In the genomic region with DNA sequence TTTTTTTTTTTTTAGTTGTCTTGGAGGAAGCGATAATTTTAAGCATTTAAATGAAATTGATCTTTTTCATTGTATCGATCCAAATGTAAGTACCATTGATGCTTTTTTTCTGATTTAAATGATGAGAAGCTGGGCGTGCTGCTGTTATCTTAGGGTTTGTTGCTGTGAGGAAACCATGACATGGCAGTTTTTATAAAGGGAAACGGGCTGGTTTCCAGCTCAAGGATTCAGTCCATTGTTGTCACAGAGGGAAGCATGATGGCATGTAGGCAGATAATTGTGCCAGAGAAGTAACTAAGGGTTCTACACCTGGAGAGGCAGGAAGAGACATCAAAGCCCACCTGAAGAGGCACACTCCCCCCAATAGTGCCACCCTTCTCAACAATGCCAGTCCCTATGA, we compare ENCODE assay signal across 22 mouse cellular contexts. TPM values are rescaled to one million over a fixed set of nuclear protein-coding genes. Genes with fewer than 3 reads are reported as not detected.
DNase-seq lines count a peak whose midpoint lies in the region; ATAC-seq and TF ChIP-seq lines count a peak whose summit lies in the region.
"Had no signal": no experiment of that assay in that cellular context is flagged by ENCODE, and none has a peak within 500 bp of the region (broad histone marks: within the 10 kb centered on the region; RNA-seq: fewer than 3 reads in every experiment).

No protein-coding gene starts in this region.

- H3K36me3 ChIP-seq in liver, postnatal 0 days (replicated peaks; ENCODE audit: insufficient read depth, low read length): peaks cover 45% of the 10 kb centered on the region
- peaks cover 49 to 50% of the 10 kb centered on the region in 2 experiments for H3K36me3 ChIP-seq in MEL (ENCODE audit: control insufficient read depth in 1 of 2, insufficient read depth in 2 of 2, low read length in 2 of 2)
- H3K36me3 ChIP-seq in liver, embryonic 13.5 days: peaks cover 72% of the 10 kb centered on the region
- peaks cover 24% of the 10 kb centered on the region for H3K36me3 ChIP-seq in intestine, embryonic 16.5 days (ENCODE audit: control insufficient read depth, insufficient read depth, low read length)

- H3K4me2 ChIP-seq in liver, postnatal 0 days (ENCODE audit: low read depth, low read length): no peak overlapping the region
- H3K4me2 ChIP-seq in liver, embryonic 13.5 days: 0 out of 2 replicates have a peak overlapping the region, but pooled peaks have one; percentile 17
- H3K4me2 ChIP-seq in intestine, embryonic 16.5 days (ENCODE audit: low read depth, low read length): no peak overlapping the region
- H3K4me2 ChIP-seq: embryonic facial prominence, embryonic 13.5 days; forebrain, embryonic 15.5 days; hindbrain, embryonic 12.5 days; midbrain, embryonic 13.5 days; neural tube, embryonic 12.5 days had no signal

- H3K27me3 ChIP-seq in liver, postnatal 0 days (ENCODE audit: insufficient read depth, low read length): no peaks in the 10 kb centered on the region
- H3K27me3 ChIP-seq in MEL (ENCODE audit: control insufficient read depth in 1 of 2, insufficient read depth in 2 of 2, low read length in 2 of 2): no peaks in the 10 kb centered on the region
- no peaks in the 10 kb centered on the region for H3K27me3 ChIP-seq in liver, embryonic 13.5 days
- no peaks in the 10 kb centered on the region for H3K27me3 ChIP-seq in intestine, embryonic 16.5 days (replicated peaks; ENCODE audit: control insufficient read depth, insufficient read depth, low read length)
- H3K27me3 ChIP-seq: embryonic facial prominence, embryonic 13.5 days; forebrain, embryonic 15.5 days; hindbrain, embryonic 12.5 days; midbrain, embryonic 13.5 days; neural tube, embryonic 12.5 days had no signal

- TF ChIP-seq RAD21 in MEL (IDR thresholded peaks at IDR 0.05; ENCODE audit: low read depth, low read length): no peak

- no peak overlapping the region for H3K27ac ChIP-seq in liver, postnatal 0 days (ENCODE audit: low read depth)
- H3K27ac ChIP-seq in MEL (ENCODE audit: control insufficient read depth, low read depth, low read length): no peak overlapping the region; the same call in 1 of the 2 replicates
- peak overlapping the region; percentile 80 for H3K27ac ChIP-seq in liver, embryonic 13.5 days
- no peak overlapping the region for H3K27ac ChIP-seq in intestine, embryonic 16.5 days (ENCODE audit: low read length)
- H3K27ac ChIP-seq: embryonic facial prominence, embryonic 13.5 days; forebrain, embryonic 15.5 days; hindbrain, embryonic 12.5 days; limb, embryonic 10.5 days; midbrain, embryonic 13.5 days; neural tube, embryonic 12.5 days had no signal

- no peak for TF ChIP-seq EP300 in liver, postnatal 0 days (IDR thresholded peaks at IDR 0.05; ENCODE audit: low read depth)
- peak; percentile 48 to 59; a peak in 3 of 4 replicates for TF ChIP-seq EP300 in MEL (IDR thresholded peaks at IDR 0.05; ENCODE audit: low read depth in 1 of 2, low read length in 2 of 2)

- H3K9me3 ChIP-seq in liver, postnatal 0 days (ENCODE audit: low read length): peaks cover 3% of the 10 kb centered on the region
- H3K9me3 ChIP-seq in MEL (replicated peaks; ENCODE audit: insufficient read depth, low read length): no peaks in the 10 kb centered on the region
- no peaks in the 10 kb centered on the region for H3K9me3 ChIP-seq in liver, embryonic 13.5 days (replicated peaks)
- H3K9me3 ChIP-seq in intestine, embryonic 16.5 days (ENCODE audit: control insufficient read depth, low read length): no peaks in the 10 kb centered on the region
- H3K9me3 ChIP-seq: forebrain, embryonic 15.5 days; hindbrain, embryonic 12.5 days; limb, embryonic 10.5 days; midbrain, embryonic 13.5 days had no signal

- TF ChIP-seq CTCF in liver, postnatal 0 days (IDR thresholded peaks at IDR 0.05; ENCODE audit: low read depth): no peak
- TF ChIP-seq CTCF in MEL (IDR thresholded peaks at IDR 0.05 in 2 of 3, conservative IDR thresholded peaks at IDR 0.05 in 1 of 3; ENCODE audit: control insufficient read depth in 1 of 3, insufficient read depth in 1 of 3, low read depth in 2 of 3, low read length in 3 of 3, poor library complexity in 1 of 3, severe bottlenecking in 1 of 3): no peak

- DNase-seq in liver (peak; percentile 9), MEL (ENCODE audit: low read depth, low spot score) (peak; percentile 75)
- no peak for DNase-seq in liver, postnatal 0 days
- DNase-seq in liver, embryonic 13.5 days: no peak
- no peak for DNase-seq in adrenal gland, postnatal 25 days
- DNase-seq: cerebellum, adult 9-10 months; gastrocnemius, postnatal 25 days; kidney, adult 9 months; kidney, postnatal 36 days; lung, adult 2 months; lung, postnatal 4 days; right cerebral cortex, adult 18-20 months; thymus, postnatal 25 days had no signal

- H3K4me3 ChIP-seq in liver, postnatal 0 days (ENCODE audit: low read depth, low read length): no peak overlapping the region
- no peak overlapping the region for H3K4me3 ChIP-seq in MEL (ENCODE audit: control insufficient read depth in 1 of 2, insufficient read depth in 1 of 2, low read depth in 2 of 2, low read length in 2 of 2)
- H3K4me3 ChIP-seq in liver, embryonic 13.5 days (replicated peaks): no peak overlapping the region
- H3K4me3 ChIP-seq in intestine, embryonic 16.5 days (ENCODE audit: low read length): no peak overlapping the region
- H3K4me3 ChIP-seq: embryonic facial prominence, embryonic 13.5 days; forebrain, embryonic 15.5 days; hindbrain, embryonic 12.5 days; limb, embryonic 10.5 days; midbrain, embryonic 13.5 days; neural tube, embryonic 12.5 days had no signal

- TF ChIP-seq POLR2A in MEL (IDR thresholded peaks at IDR 0.05; ENCODE audit: control insufficient read depth in 1 of 2, insufficient read depth in 1 of 2, low read depth in 1 of 2, low read length in 2 of 2, poor library complexity in 1 of 2): no peak

- 61% methylated on average over 4 of the region's 4 CpGs for WGBS in liver, postnatal 0 days (ENCODE audit: insufficient replicate concordance)
- 57% methylated on average over 4 of the region's 4 CpGs for WGBS in liver, embryonic 13.5 days (ENCODE audit: insufficient replicate concordance)
- 95% methylated on average over 4 of the region's 4 CpGs for WGBS in intestine, embryonic 16.5 days

- no peak overlapping the region for H3K9ac ChIP-seq in liver, postnatal 0 days (replicated peaks)
- H3K9ac ChIP-seq in MEL (ENCODE audit: control insufficient read depth, low read depth, low read length, poor library complexity, severe bottlenecking): no peak overlapping the region
- H3K9ac ChIP-seq in liver, embryonic 13.5 days: no peak overlapping the region; the same call in 1 of the 2 replicates
- no peak overlapping the region for H3K9ac ChIP-seq in intestine, embryonic 16.5 days (ENCODE audit: low read depth, low read length)
- H3K9ac ChIP-seq: embryonic facial prominence, embryonic 13.5 days; forebrain, embryonic 15.5 days; hindbrain, embryonic 12.5 days; midbrain, embryonic 13.5 days; neural tube, embryonic 12.5 days had no signal

- peaks cover 9% of the 10 kb centered on the region for H3K4me1 ChIP-seq in liver, postnatal 0 days (ENCODE audit: insufficient read depth)
- H3K4me1 ChIP-seq in MEL (ENCODE audit: control insufficient read depth in 1 of 2, insufficient read depth in 2 of 2, low read length in 2 of 2): peaks cover 14 to 15% of the 10 kb centered on the region in 2 experiments
- H3K4me1 ChIP-seq in liver, embryonic 13.5 days (replicated peaks): peaks cover 38% of the 10 kb centered on the region
- no peaks in the 10 kb centered on the region for H3K4me1 ChIP-seq in intestine, embryonic 16.5 days (ENCODE audit: control insufficient read depth, insufficient read depth, low read length)
- H3K4me1 ChIP-seq: embryonic facial prominence, embryonic 13.5 days; forebrain, embryonic 15.5 days; hindbrain, embryonic 12.5 days; limb, embryonic 10.5 days; neural tube, embryonic 12.5 days had no signal

- no peak for ATAC-seq in liver, postnatal 0 days
- ATAC-seq in liver, embryonic 13.5 days (ENCODE audit: low read depth): no peak
- ATAC-seq in megakaryocyte-erythroid progenitor cell, adult 5-6 weeks (replicated peaks; ENCODE audit: low FRiP score, low TSS enrichment, poor library complexity, severe bottlenecking): peak; percentile 32; the same call in 1 of the 2 replicates
- ATAC-seq in intestine, embryonic 16.5 days: no peak
- ATAC-seq: forebrain, embryonic 15.5 days; inflammation-experienced regulatory T-cells, adult 6 months; midbrain, embryonic 13.5 days had no signal

- peaks cover 57% of the 10 kb centered on the region for H3K79me2 ChIP-seq in MEL (ENCODE audit: control insufficient read depth, insufficient read depth, low read length, poor library complexity)

RNA-seq across cellular contexts. Expression of gene Ptges3, which starts 10.4 kb away (rescaled TPM):
- polyA plus RNA-seq in liver, postnatal 0 days (2015; fragmentation: Nextera tagmentation; extraction: Ambion mirVana): 193 and 194 TPM in 2 replicates
- 233 and 240 TPM in 2 replicates for total RNA-seq in MEL (2012; rRNA removed)
- polyA plus RNA-seq in MEL (2012; ENCODE audit: insufficient read depth in 1 of 2, insufficient read length in 2 of 2, low read depth in 1 of 2, low replicate concordance in 2 of 2, missing spikeins in 1 of 2): 100 to 1,000 TPM; 216 to 627 TPM
- polyA plus RNA-seq in liver, embryonic 13.5 days (2015; fragmentation: Nextera tagmentation; extraction: Ambion mirVana): 380 and 439 TPM in 2 replicates
- total RNA-seq in megakaryocyte-erythroid progenitor cell, adult 5-6 weeks (2014; fragmentation: Nextera tagmentation): 210 and 260 TPM in 2 replicates
- total RNA-seq in megakaryocyte-erythroid progenitor cell, adult 5-6 weeks (2017): 377 and 378 TPM in 2 replicates
- total RNA-seq in adrenal gland, postnatal 25 days (2021): 167 and 204 TPM in 2 replicates
- polyA plus RNA-seq in intestine, embryonic 16.5 days (2015; fragmentation: Nextera tagmentation; extraction: Ambion mirVana): 371 and 401 TPM in 2 replicates

RNA-seq across cellular contexts. Expression of gene Atp5b, which starts 13.9 kb away (rescaled TPM):
- 1,808 and 1,865 TPM in 2 replicates for polyA plus RNA-seq in liver, postnatal 0 days (2015; fragmentation: Nextera tagmentation; extraction: Ambion mirVana)
- 2,164 and 2,193 TPM in 2 replicates for total RNA-seq in MEL (2012; rRNA removed)
- 1,000 to 10,000 TPM in 1 of 2 experiments, 100 to 1,000 TPM in 1; 545 to 2,318 TPM for polyA plus RNA-seq in MEL (2012; ENCODE audit: insufficient read depth in 1 of 2, insufficient read length in 2 of 2, low read depth in 1 of 2, low replicate concordance in 2 of 2, missing spikeins in 1 of 2)
- 2,036 and 2,215 TPM in 2 replicates for polyA plus RNA-seq in liver, embryonic 13.5 days (2015; fragmentation: Nextera tagmentation; extraction: Ambion mirVana)
- total RNA-seq in megakaryocyte-erythroid progenitor cell, adult 5-6 weeks (2014; fragmentation: Nextera tagmentation): 2,207 and 2,550 TPM in 2 replicates
- total RNA-seq in megakaryocyte-erythroid progenitor cell, adult 5-6 weeks (2017): 3,084 and 3,964 TPM in 2 replicates
- total RNA-seq in adrenal gland, postnatal 25 days (2021): 2,437 and 2,492 TPM in 2 replicates
- 3,551 and 3,599 TPM in 2 replicates for polyA plus RNA-seq in intestine, embryonic 16.5 days (2015; fragmentation: Nextera tagmentation; extraction: Ambion mirVana)

RNA-seq across cellular contexts. Expression of gene Baz2a, which starts 22.2 kb away (rescaled TPM):
- 4.3 and 5.4 TPM in 2 replicates for polyA plus RNA-seq in liver, postnatal 0 days (2015; fragmentation: Nextera tagmentation; extraction: Ambion mirVana)
- total RNA-seq in MEL (2012; rRNA removed): 5.5 and 8.2 TPM in 2 replicates
- 10 to 100 TPM; 33.8 to 46.0 TPM for polyA plus RNA-seq in MEL (2012; ENCODE audit: insufficient read depth in 1 of 2, insufficient read length in 2 of 2, low read depth in 1 of 2, low replicate concordance in 2 of 2, missing spikeins in 1 of 2)
- polyA plus RNA-seq in liver, embryonic 13.5 days (2015; fragmentation: Nextera tagmentation; extraction: Ambion mirVana): 5.8 and 6.7 TPM in 2 replicates
- total RNA-seq in megakaryocyte-erythroid progenitor cell, adult 5-6 weeks (2014; fragmentation: Nextera tagmentation): 43.8 and 44.6 TPM in 2 replicates
- 12.4 and 14.3 TPM in 2 replicates for total RNA-seq in megakaryocyte-erythroid progenitor cell, adult 5-6 weeks (2017)
- total RNA-seq in adrenal gland, postnatal 25 days (2021): 52.2 and 73.2 TPM in 2 replicates
- 9.6 and 10.1 TPM in 2 replicates for polyA plus RNA-seq in intestine, embryonic 16.5 days (2015; fragmentation: Nextera tagmentation; extraction: Ambion mirVana)

RNA-seq across cellular contexts. Expression of gene Naca, which starts 33.8 kb away (rescaled TPM):
- polyA plus RNA-seq in liver, postnatal 0 days (2015; fragmentation: Nextera tagmentation; extraction: Ambion mirVana): 384 and 394 TPM in 2 replicates
- total RNA-seq in MEL (2012; rRNA removed): 1,577 and 1,612 TPM in 2 replicates
- 1,000 to 10,000 TPM in 1 of 2 experiments, 100 to 1,000 TPM in 1; 202 to 1,039 TPM for polyA plus RNA-seq in MEL (2012; ENCODE audit: insufficient read depth in 1 of 2, insufficient read length in 2 of 2, low read depth in 1 of 2, low replicate concordance in 2 of 2, missing spikeins in 1 of 2)
- 599 and 646 TPM in 2 replicates for polyA plus RNA-seq in liver, embryonic 13.5 days (2015; fragmentation: Nextera tagmentation; extraction: Ambion mirVana)
- total RNA-seq in megakaryocyte-erythroid progenitor cell, adult 5-6 weeks (2014; fragmentation: Nextera tagmentation): 1,531 and 1,673 TPM in 2 replicates
- 2,722 and 3,167 TPM in 2 replicates for total RNA-seq in megakaryocyte-erythroid progenitor cell, adult 5-6 weeks (2017)
- total RNA-seq in adrenal gland, postnatal 25 days (2021): 566 and 612 TPM in 2 replicates
- 686 and 732 TPM in 2 replicates for polyA plus RNA-seq in intestine, embryonic 16.5 days (2015; fragmentation: Nextera tagmentation; extraction: Ambion mirVana)

RNA-seq across cellular contexts. Expression of gene Prim1, which starts 54.2 kb away (rescaled TPM):
- 26.2 and 29.1 TPM in 2 replicates for polyA plus RNA-seq in liver, postnatal 0 days (2015; fragmentation: Nextera tagmentation; extraction: Ambion mirVana)
- 59.6 and 74.0 TPM in 2 replicates for total RNA-seq in MEL (2012; rRNA removed)
- 10 to 100 TPM in 1 of 2 experiments, not detected in 1; 71.5 TPM for polyA plus RNA-seq in MEL (2012; ENCODE audit: insufficient read depth in 1 of 2, insufficient read length in 2 of 2, low read depth in 1 of 2, low replicate concordance in 2 of 2, missing spikeins in 1 of 2)
- 87.0 and 99.1 TPM in 2 replicates for polyA plus RNA-seq in liver, embryonic 13.5 days (2015; fragmentation: Nextera tagmentation; extraction: Ambion mirVana)
- 99.7 and 123 TPM in 2 replicates for total RNA-seq in megakaryocyte-erythroid progenitor cell, adult 5-6 weeks (2014; fragmentation: Nextera tagmentation)
- total RNA-seq in megakaryocyte-erythroid progenitor cell, adult 5-6 weeks (2017): 134 and 143 TPM in 2 replicates
- 6.6 and 6.8 TPM in 2 replicates for total RNA-seq in adrenal gland, postnatal 25 days (2021)
- 56.3 and 66.1 TPM in 2 replicates for polyA plus RNA-seq in intestine, embryonic 16.5 days (2015; fragmentation: Nextera tagmentation; extraction: Ambion mirVana)

Comparison
In these comparisons a context has a peak if more than half of its experiments do, and no peak if none do; other contexts are left out.
1. DNase-seq: peak in liver (single experiment) and MEL (single experiment); none in liver, postnatal 0 days (single experiment), liver, embryonic 13.5 days (single experiment) and adrenal gland, postnatal 25 days (single experiment).